Mouse (Mus musculus): ENCODE results near the gene Tra2b.

DNA sequence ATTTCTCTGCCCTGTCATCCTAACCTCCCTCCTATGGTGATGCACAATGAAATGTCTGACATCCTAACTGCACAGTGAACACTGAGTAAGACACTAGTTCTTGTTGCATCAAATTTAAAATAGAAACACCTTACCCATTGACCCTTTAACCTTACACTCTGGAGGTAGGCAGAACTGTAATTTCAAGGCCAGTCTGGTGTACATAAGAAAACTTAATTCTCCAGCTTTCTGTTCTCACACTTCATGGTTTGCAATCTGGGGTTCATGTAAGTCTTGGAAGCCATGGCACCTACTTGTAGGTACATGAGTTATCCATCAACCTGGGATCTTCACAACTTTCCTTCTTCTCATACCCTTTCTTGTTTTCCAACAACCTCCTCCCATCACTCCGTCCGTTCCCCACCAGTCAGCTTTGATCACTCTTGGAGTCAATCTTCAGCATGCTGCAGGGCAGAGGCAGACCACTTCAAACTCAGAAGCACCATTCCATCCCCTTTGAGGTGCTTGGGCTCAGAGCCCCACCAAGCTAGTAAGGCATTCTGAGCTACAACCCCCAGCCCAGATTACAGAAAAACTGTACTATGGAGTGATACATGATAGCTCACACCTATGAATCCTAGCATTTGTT is 23.5 kb downstream of the Tra2b start:
- TF ChIP-seq CTCF (IDR thresholded peaks at IDR 0.05) (no peak), POLR2A (IDR thresholded peaks at IDR 0.05; ENCODE audit: insufficient read depth, low read depth, low read length) (no peak)

All from heart, adult 2 months (tissue).